Mouse (Mus musculus): ENCODE measurements around the gene Fahd2a. TPM values are rescaled to one million over a fixed set of nuclear protein-coding genes. Genes with fewer than 3 reads are reported as not detected.

The Fahd2a gene
- total RNA-seq (2021): 10 to 100 TPM; 15.9 to 20.5 TPM
- long read RNA-seq, experiment 1, transcript Fahd2a-201 (8 exons, 1,211 nt): major isoform, 8 of 18 reads
- long read RNA-seq, experiment 1, partial matches to known transcripts: 2 of 18 reads
- long read RNA-seq, experiment 1, other reads (novel, unspliced or antisense): 8 of 18 reads
- long read RNA-seq, experiment 2, partial matches to known transcripts: 3 of 12 reads
- long read RNA-seq, experiment 2, other reads (novel, unspliced or antisense): 5 of 12 reads

- peak; percentile 89 to 93 for DNase-seq (ENCODE audit: extremely low spot score in 1 of 2, low spot score in 2 of 2)
- Histone ChIP-seq H3K27ac (peak within 1 kb of the TSS; percentile 75), H3K4me3 (peak within 1 kb of the TSS; percentile 60)
- intact Hi-C loops (cut with DNase I): no loop called here
- TF ChIP-seq CTCF (IDR thresholded peaks at IDR 0.05): no peak; the same call in none of the 2 replicates
Measured at GRCm38 (mm10) chr2:127444055-127444789, at the start of gene Fahd2a. Gene Fahd2a (minus strand): TSS chr2:127444565.

- TF ChIP-seq CTCF (IDR thresholded peaks at IDR 0.05): no peak
- intact Hi-C loops (cut with DNase I): no loop called here
- Histone ChIP-seq H3K27ac (no peak overlapping the region), H3K4me3 (no peak overlapping the region)
- peak in 1 of 2 experiments; percentile 51 for DNase-seq (ENCODE audit: extremely low spot score in 1 of 2, low spot score in 2 of 2)
Measured at GRCm38 (mm10) chr2:127484476-127485170, 40.3 kb upstream of the Fahd2a start.

GRCm38 (mm10) chr2:127483001-127483400 is 38.6 kb upstream of the Fahd2a start:
- no peak for DNase-seq (ENCODE audit: extremely low spot score in 1 of 2, low spot score in 2 of 2)
- H3K27ac ChIP-seq: no peak overlapping the region
- intact Hi-C loops (cut with DNase I): no loop called here
- TF ChIP-seq CTCF (IDR thresholded peaks at IDR 0.05): no peak
- peak overlapping the region; percentile 39 for H3K4me3 ChIP-seq

GRCm38 (mm10) chr2:127482533-127482911 is 38.2 kb upstream of the Fahd2a start:
- Histone ChIP-seq H3K27ac (no peak overlapping the region), H3K4me3 (peak overlapping the region; percentile 39)
- intact Hi-C loops (cut with DNase I): no loop called here
- no peak for TF ChIP-seq CTCF (IDR thresholded peaks at IDR 0.05)
- peak; percentile 47 to 59 for DNase-seq (ENCODE audit: extremely low spot score in 1 of 2, low spot score in 2 of 2)

GRCm38 (mm10) chr2:127481841-127482532 is 37.6 kb upstream of the Fahd2a start:
- no peak for DNase-seq (ENCODE audit: extremely low spot score in 1 of 2, low spot score in 2 of 2)
- no peak for TF ChIP-seq CTCF (IDR thresholded peaks at IDR 0.05)
- H3K4me3 ChIP-seq: peak overlapping the region; percentile 39
- intact Hi-C loops (cut with DNase I): no loop called here
- no peak overlapping the region for H3K27ac ChIP-seq

GRCm38 (mm10) chr2:127479763-127480162 is 35.4 kb upstream of the Fahd2a start:
- Histone ChIP-seq H3K4me3 (no peak overlapping the region), H3K27ac (no peak overlapping the region)
- DNase-seq (ENCODE audit: extremely low spot score in 1 of 2, low spot score in 2 of 2): no peak
- TF ChIP-seq CTCF (IDR thresholded peaks at IDR 0.05): no peak; the same call in 1 of the 2 replicates
- intact Hi-C loops (cut with DNase I): no loop called here

- peak in 1 of 2 experiments; percentile 34 for DNase-seq (ENCODE audit: extremely low spot score in 1 of 2, low spot score in 2 of 2)
- no peak overlapping the region for H3K4me3 ChIP-seq
- no peak overlapping the region for H3K27ac ChIP-seq
- intact Hi-C loops (cut with DNase I): no loop called here
- TF ChIP-seq CTCF (IDR thresholded peaks at IDR 0.05): no peak
Measured at GRCm38 (mm10) chr2:127479210-127479609, 34.8 kb upstream of the Fahd2a start.

GRCm38 (mm10) chr2:127472279-127472678 is 27.9 kb upstream of the Fahd2a start:
- intact Hi-C loops (cut with DNase I): no loop called here

GRCm38 (mm10) chr2:127471281-127471680 is 26.9 kb upstream of the Fahd2a start:
- TF ChIP-seq CTCF (IDR thresholded peaks at IDR 0.05): no peak
- no peak for DNase-seq (ENCODE audit: extremely low spot score in 1 of 2, low spot score in 2 of 2)
- no peak overlapping the region for H3K27ac ChIP-seq
- intact Hi-C loops (cut with DNase I): no loop called here
- no peak overlapping the region for H3K4me3 ChIP-seq

More at GRCm38 (mm10) chr2:127472279-127472678, 27.9 kb upstream of the Fahd2a start:
- DNase-seq (ENCODE audit: extremely low spot score in 1 of 2, low spot score in 2 of 2): no peak
- no peak overlapping the region for H3K4me3 ChIP-seq
- H3K27ac ChIP-seq: no peak overlapping the region
- TF ChIP-seq CTCF (IDR thresholded peaks at IDR 0.05): no peak

GRCm38 (mm10) chr2:127470661-127471060 is 26.3 kb upstream of the Fahd2a start:
- no peak for TF ChIP-seq CTCF (IDR thresholded peaks at IDR 0.05)
- no peak overlapping the region for H3K27ac ChIP-seq
- no peak overlapping the region for H3K4me3 ChIP-seq
- intact Hi-C loops (cut with DNase I): no loop called here
- no peak for DNase-seq (ENCODE audit: extremely low spot score in 1 of 2, low spot score in 2 of 2)

- Histone ChIP-seq H3K27ac (no peak overlapping the region), H3K4me3 (no peak overlapping the region)
- DNase-seq (ENCODE audit: extremely low spot score in 1 of 2, low spot score in 2 of 2): no peak
- intact Hi-C loops (cut with DNase I): no loop called here
- no peak for TF ChIP-seq CTCF (IDR thresholded peaks at IDR 0.05)
Measured at GRCm38 (mm10) chr2:127470183-127470582, 25.8 kb upstream of the Fahd2a start.

Measured in left cerebral cortex, adult 2 months (tissue).